Mouse (Mus musculus) midbrain, embryonic 12.5 days (tissue): Measurements from ENCODE around the gene Tulp4. TPM values are rescaled to one million over a fixed set of nuclear protein-coding genes. Genes with fewer than 3 reads are reported as not detected.

Experiments used
- ATAC-seq: fragments of 200-750 bp; cut with Nextera tagmentation; 2 replicates; pipeline ENCODE4 v1.8.0; 2017; ENCODE audit warnings: low read depth, moderate TSS enrichment, moderate library complexity; ENCODE audit not compliant: low FRiP score
- H3K27ac ChIP-seq: fragments of 300-500 bp; sonication (generic); replicated peaks from 2 replicates; pipeline ENCODE4 v1.5.1; 2016; ENCODE audit warnings: mild to moderate bottlenecking
- H3K27me3 ChIP-seq: fragments of 300-500 bp; sonication (generic); 2 replicates; pipeline ENCODE4 v1.6.1; 2016; ENCODE audit warnings: mild to moderate bottlenecking
- H3K36me3 ChIP-seq: fragments of 300-500 bp; sonication (generic); 2 replicates; pipeline ENCODE4 v1.6.1; 2016
- H3K4me1 ChIP-seq: fragments of 300-500 bp; sonication (generic); 2 replicates; pipeline ENCODE4 v1.6.1; 2016
- H3K4me2 ChIP-seq: fragments of 300-500 bp; sonication (generic); replicated peaks from 2 replicates; pipeline ENCODE4 v1.6.1; 2016; ENCODE audit warnings: mild to moderate bottlenecking, moderate library complexity
- H3K4me3 ChIP-seq: fragments of 300-500 bp; sonication (generic); 2 replicates; pipeline ENCODE4 v1.5.1; 2016; ENCODE audit warnings: mild to moderate bottlenecking
- H3K9ac ChIP-seq: fragments of 300-500 bp; sonication (generic); replicated peaks from 2 replicates; pipeline ENCODE4 v1.6.1; 2016; ENCODE audit warnings: mild to moderate bottlenecking, moderate library complexity
- H3K9me3 ChIP-seq: fragments of 300-500 bp; sonication (generic); 2 replicates; pipeline ENCODE4 v1.6.1; 2016; ENCODE audit warnings: mild to moderate bottlenecking
- WGBS: fragments of 180-500 bp; shearing (Covaris S2); methylation state at CpG from one replicate; pipeline ENCODE4 v1.1.7; 2016; 5-methylcytosine and 5-hydroxymethylcytosine counted together
- polyA plus RNA-seq: library from polyadenylated mRNA; unstranded; fragments of >200 nt; fragmentation: Nextera tagmentation; extraction: Ambion mirVana; gene quantifications from 2 replicates; pipeline ENCODE4 v1.2.1, GENCODE M21; 2016

The Tulp4 gene
- polyA plus RNA-seq, 1 experiment from 2014 or later = 130 TPM

- Histone ChIP-seq H3K4me3 (no peak overlapping the region), H3K9ac (no peak overlapping the region), H3K27me3 (peaks cover 16% of the 10 kb centered on the region), H3K9me3 (no peaks in the 10 kb centered on the region), H3K27ac (no peak overlapping the region), H3K36me3 (no peaks in the 10 kb centered on the region), H3K4me1 (peaks cover 3% of the 10 kb centered on the region; the same call in 1 of the 2 replicates), H3K4me2 (no peak overlapping the region)
- ATAC-seq = no peak
- 91% methylated on average over 3 of the region's 3 CpGs for WGBS
Observed at GRCm38 (mm10) chr17:6102287-6102686, 4.0 kb upstream of the Tulp4 start.

- Histone ChIP-seq H3K27ac (no peak overlapping the region), H3K4me2 (no peak overlapping the region), H3K27me3 (peaks cover 16% of the 10 kb centered on the region), H3K36me3 (no peaks in the 10 kb centered on the region), H3K9ac (no peak overlapping the region), H3K4me1 (peaks cover 12% of the 10 kb centered on the region), H3K9me3 (no peaks in the 10 kb centered on the region), H3K4me3 (no peak overlapping the region)
- ATAC-seq = no peak
- WGBS = 83% methylated on average over 6 of the region's 6 CpGs
Observed at GRCm38 (mm10) chr17:6103566-6103965, 2.7 kb upstream of the Tulp4 start.

- ATAC-seq = 0 out of 2 replicates have a peak, but pooled peaks have one; percentile 13
- Histone ChIP-seq H3K4me2 (peak overlapping the region; percentile 81), H3K4me1 (peaks cover 23% of the 10 kb centered on the region), H3K27ac (peak overlapping the region; percentile 97), H3K36me3 (peaks cover 6% of the 10 kb centered on the region; the same call in 1 of the 2 replicates), H3K4me3 (peak overlapping the region; percentile 94), H3K9me3 (no peaks in the 10 kb centered on the region), H3K27me3 (peaks cover 16% of the 10 kb centered on the region), H3K9ac (peak overlapping the region; percentile 97)
- WGBS = under 1% methylated on average over 50 of the region's 50 CpGs
Observed at GRCm38 (mm10) chr17:6107015-6107601, 871 bp downstream of the Tulp4 start.

- 51% methylated on average over 7 of the region's 7 CpGs for WGBS
- peaks cover 6% of the 10 kb centered on the region; the same call in 1 of the 2 replicates for H3K36me3 ChIP-seq
- ATAC-seq = no peak
- H3K9ac ChIP-seq = peak overlapping the region; percentile 97
- H3K4me2 ChIP-seq = peak overlapping the region; percentile 81
- H3K27ac ChIP-seq = no peak overlapping the region
- H3K4me3 ChIP-seq = peak overlapping the region; percentile 94
- peaks cover 23% of the 10 kb centered on the region for H3K4me1 ChIP-seq
- no peaks in the 10 kb centered on the region for H3K9me3 ChIP-seq
- H3K27me3 ChIP-seq = peaks cover 15% of the 10 kb centered on the region
Observed at GRCm38 (mm10) chr17:6108175-6108574, 1.9 kb downstream of the Tulp4 start.

GRCm38 (mm10) chr17:6110956-6111355 lies 4.7 kb downstream of the Tulp4 start:
- no peak for ATAC-seq
- H3K4me1 ChIP-seq = peaks cover 20% of the 10 kb centered on the region
- no peak overlapping the region for H3K4me2 ChIP-seq
- H3K36me3 ChIP-seq = peaks cover 16% of the 10 kb centered on the region
- no peaks in the 10 kb centered on the region for H3K27me3 ChIP-seq
- H3K9ac ChIP-seq = no peak overlapping the region
- no peaks in the 10 kb centered on the region for H3K9me3 ChIP-seq
- H3K27ac ChIP-seq = no peak overlapping the region
- H3K4me3 ChIP-seq = no peak overlapping the region
- WGBS = 80% methylated on average over 3 of the region's 3 CpGs

- H3K36me3 ChIP-seq = peaks cover 24% of the 10 kb centered on the region
- WGBS = 90% methylated on average over 6 of the region's 6 CpGs
Observed at GRCm38 (mm10) chr17:6113653-6114052, 7.4 kb downstream of the Tulp4 start.

GRCm38 (mm10) chr17:6115085-6115484 lies 8.8 kb downstream of the Tulp4 start:
- Histone ChIP-seq H3K4me3 (no peak overlapping the region), H3K36me3 (peaks cover 18% of the 10 kb centered on the region), H3K9ac (no peak overlapping the region), H3K9me3 (no peaks in the 10 kb centered on the region), H3K27me3 (no peaks in the 10 kb centered on the region), H3K4me2 (no peak overlapping the region), H3K4me1 (peaks cover 3% of the 10 kb centered on the region; the same call in 1 of the 2 replicates), H3K27ac (no peak overlapping the region)
- 96% methylated on average over 9 of the region's 9 CpGs for WGBS
- ATAC-seq = no peak

More at GRCm38 (mm10) chr17:6113653-6114052, 7.4 kb downstream of the Tulp4 start:
- no peak overlapping the region for H3K9ac ChIP-seq
- H3K4me1 ChIP-seq = peaks cover 13% of the 10 kb centered on the region
- H3K4me3 ChIP-seq = no peak overlapping the region
- ATAC-seq = no peak
- no peak overlapping the region for H3K4me2 ChIP-seq
- H3K9me3 ChIP-seq = no peaks in the 10 kb centered on the region
- H3K27ac ChIP-seq = no peak overlapping the region
- no peaks in the 10 kb centered on the region for H3K27me3 ChIP-seq

GRCm38 (mm10) chr17:6117148-6117725 lies 11.0 kb downstream of the Tulp4 start:
- Histone ChIP-seq H3K9me3 (no peaks in the 10 kb centered on the region), H3K27me3 (no peaks in the 10 kb centered on the region), H3K4me1 (peaks cover 3% of the 10 kb centered on the region; the same call in 1 of the 2 replicates), H3K4me3 (no peak overlapping the region), H3K9ac (no peak overlapping the region), H3K27ac (no peak overlapping the region), H3K36me3 (peaks cover 26% of the 10 kb centered on the region), H3K4me2 (no peak overlapping the region)
- no peak for ATAC-seq
- 84% methylated on average over 4 of the region's 4 CpGs for WGBS

GRCm38 (mm10) chr17:6117917-6118316 lies 11.7 kb downstream of the Tulp4 start:
- no peak for ATAC-seq
- H3K9me3 ChIP-seq = no peaks in the 10 kb centered on the region
- no peak overlapping the region for H3K27ac ChIP-seq
- H3K4me3 ChIP-seq = no peak overlapping the region
- 88% methylated on average over 3 of the region's 3 CpGs for WGBS
- no peak overlapping the region for H3K9ac ChIP-seq
- H3K36me3 ChIP-seq = peaks cover 33% of the 10 kb centered on the region
- H3K4me1 ChIP-seq = peaks cover 3% of the 10 kb centered on the region; the same call in 1 of the 2 replicates
- H3K27me3 ChIP-seq = no peaks in the 10 kb centered on the region
- no peak overlapping the region for H3K4me2 ChIP-seq

- Histone ChIP-seq H3K9ac (no peak overlapping the region), H3K27ac (no peak overlapping the region), H3K9me3 (no peaks in the 10 kb centered on the region), H3K4me3 (no peak overlapping the region), H3K27me3 (no peaks in the 10 kb centered on the region), H3K4me1 (peaks cover 3% of the 10 kb centered on the region; the same call in 1 of the 2 replicates), H3K4me2 (no peak overlapping the region), H3K36me3 (peaks cover 43% of the 10 kb centered on the region)
- no peak for ATAC-seq
- WGBS = 91% methylated on average over 4 of the region's 4 CpGs
Observed at GRCm38 (mm10) chr17:6118861-6119260, 12.6 kb downstream of the Tulp4 start.

GRCm38 (mm10) chr17:6123776-6124175 lies 17.5 kb downstream of the Tulp4 start:
- Histone ChIP-seq H3K36me3 (peaks cover 38% of the 10 kb centered on the region), H3K9me3 (no peaks in the 10 kb centered on the region), H3K27me3 (no peaks in the 10 kb centered on the region), H3K4me2 (no peak overlapping the region), H3K27ac (no peak overlapping the region), H3K4me1 (no peaks in the 10 kb centered on the region), H3K9ac (no peak overlapping the region), H3K4me3 (no peak overlapping the region)
- ATAC-seq = no peak
- 90% methylated on average over 4 of the region's 4 CpGs for WGBS

GRCm38 (mm10) chr17:6125441-6125840 lies 19.2 kb downstream of the Tulp4 start:
- H3K27me3 ChIP-seq = no peaks in the 10 kb centered on the region
- WGBS = 93% methylated on average over 3 of the region's 3 CpGs
- H3K4me2 ChIP-seq = no peak overlapping the region
- H3K9me3 ChIP-seq = no peaks in the 10 kb centered on the region
- H3K9ac ChIP-seq = no peak overlapping the region
- no peak for ATAC-seq
- no peaks in the 10 kb centered on the region for H3K4me1 ChIP-seq
- H3K27ac ChIP-seq = no peak overlapping the region
- H3K36me3 ChIP-seq = peaks cover 38% of the 10 kb centered on the region
- no peak overlapping the region for H3K4me3 ChIP-seq
